Mouse (Mus musculus) mouse embryonic stem cell (cell line): ENCODE data around the gene Ugt2b34.

ENCODE experiments used
- in situ Hi-C, 2 experiments: fragments of 300-500 bp; cut with MboI; formaldehyde crosslinking; loops; 1 replicate in 1 of 2; 3 replicates in 1 of 2; pipeline ENCODE4 v1.14.3; 2019 to 2020; ENCODE audit warnings: low sequenced_read_pairs in 2 of 2, low pct_unique_long_range_greater_than_20kb in 1 of 2, mixed read lengths in 1 of 2; ENCODE audit not compliant: unreplicated experiment in 1 of 2

The Ugt2b34 gene

GRCm38 (mm10) chr5:86906758-86907157 is at the start of gene Ugt2b34:
Gene Ugt2b34 (minus strand): TSS chr5:86906937.
- in situ Hi-C loops, result no loop called here

GRCm38 (mm10) chr5:86942111-86942510 is 35.4 kb upstream of the Ugt2b34 start:
- in situ Hi-C loops, result no loop called here

GRCm38 (mm10) chr5:86926426-86926825 is 19.7 kb upstream of the Ugt2b34 start, which contains the start of gene Ugt2b1:
Gene Ugt2b1 (minus strand): TSS chr5:86926530.
- in situ Hi-C loops, result no loop called here

- in situ Hi-C loops, result no loop called here
These were observed 14.0 kb upstream of the Ugt2b34 start for GRCm38 (mm10) chr5:86920661-86921233.

GRCm38 (mm10) chr5:86911357-86912099 is 4.8 kb upstream of the Ugt2b34 start:
- in situ Hi-C loops, result no loop called here

GRCm38 (mm10) chr5:86910770-86911169 is 4.0 kb upstream of the Ugt2b34 start:
- in situ Hi-C loops, result no loop called here

- in situ Hi-C loops, result no loop called here
These were observed 16.8 kb downstream of the Ugt2b34 start for GRCm38 (mm10) chr5:86889933-86890332.

GRCm38 (mm10) chr5:86888420-86888819 is 18.3 kb downstream of the Ugt2b34 start:
- in situ Hi-C loops, result no loop called here

- in situ Hi-C loops, result no loop called here
These were observed 19.7 kb downstream of the Ugt2b34 start for GRCm38 (mm10) chr5:86887081-86887480.

GRCm38 (mm10) chr5:86886620-86887019 is 20.1 kb downstream of the Ugt2b34 start:
- in situ Hi-C loops, result no loop called here

- in situ Hi-C loops, result loop anchor here (25.0 kb wide), 3 partner anchors 265 to 465 kb away; partner anchors contain the start of genes Ugt2a3 (in 1 of the 2) and Ugt2b5 (in 1 of the 2)
These were observed 34.9 kb downstream of the Ugt2b34 start for GRCm38 (mm10) chr5:86871877-86872276.

- in situ Hi-C loops, result loop anchor here (25.0 kb wide), 3 partner anchors 279 to 479 kb away; partner anchors contain the start of genes Ugt2a3 (in 1 of the 2) and Ugt2b5 (in 1 of the 2)
These were observed 48.4 kb downstream of the Ugt2b34 start for GRCm38 (mm10) chr5:86858336-86858735.

- in situ Hi-C loops, result loop anchor here (25.0 kb wide), 3 partner anchors 280 to 480 kb away; partner anchors contain the start of genes Ugt2a3 (in 1 of the 2) and Ugt2b5 (in 1 of the 2)
These were observed 49.1 kb downstream of the Ugt2b34 start for GRCm38 (mm10) chr5:86857682-86858081.

- in situ Hi-C loops, result loop anchor here (25.0 kb wide), 3 partner anchors 281 to 481 kb away; partner anchors contain the start of genes Ugt2a3 (in 1 of the 2) and Ugt2b5 (in 1 of the 2)
These were observed 50.2 kb downstream of the Ugt2b34 start for GRCm38 (mm10) chr5:86856505-86856904.

- in situ Hi-C loops, result loop anchor here (25.0 kb wide), 3 partner anchors 286 to 486 kb away; partner anchors contain the start of genes Ugt2a3 (in 1 of the 2) and Ugt2b5 (in 1 of the 2)
These were observed 55.1 kb downstream of the Ugt2b34 start for GRCm38 (mm10) chr5:86851658-86852057.

- in situ Hi-C loops, result loop anchor here (25.0 kb wide), 3 partner anchors 287 to 487 kb away; partner anchors contain the start of genes Ugt2a3 (in 1 of the 2) and Ugt2b5 (in 1 of the 2)
These were observed 56.6 kb downstream of the Ugt2b34 start for GRCm38 (mm10) chr5:86850104-86850503.

GRCm38 (mm10) chr5:86841261-86841660 is 65.5 kb downstream of the Ugt2b34 start:
- in situ Hi-C loops, result loop anchor here in 1 of 2 experiments (25.0 kb wide), 1 partner anchor 596 kb away; no protein-coding TSS in a partner anchor

- in situ Hi-C loops, result loop anchor here in 1 of 2 experiments (25.0 kb wide), 1 partner anchor 597 kb away; no protein-coding TSS in a partner anchor
These were observed 66.5 kb downstream of the Ugt2b34 start for GRCm38 (mm10) chr5:86840207-86840606.
